Mouse (Mus musculus) MEL (cell line): ENCODE measurements around the gene Adamts7. TPM values are rescaled to one million over a fixed set of nuclear protein-coding genes. Genes with fewer than 3 reads are reported as not detected.

Experiments used
- DNase-seq: peaks from one replicate; pipeline ENCODE4 v3.0.0; 2011; ENCODE audit warnings: low read depth, low spot score
- H3K27ac ChIP-seq: 2 replicates; pipeline ENCODE4 v1.5.1; 2012; ENCODE audit warnings: low read depth, mild to moderate bottlenecking, control low read depth, low read length, moderate library complexity; ENCODE audit not compliant: control insufficient read depth
- H3K27me3 ChIP-seq, 2 experiments: fragments of 150-350 bp in 1 of 2; sonication (generic) in 1 of 2; 2 replicates each; pipeline ENCODE4 v1.6.1; 2012; ENCODE audit warnings: low read length in 2 of 2, mild to moderate bottlenecking in 2 of 2, improper control_type of control experiment in 1 of 2, moderate library complexity in 1 of 2; ENCODE audit not compliant: insufficient read depth in 2 of 2, control insufficient read depth in 1 of 2
- H3K36me3 ChIP-seq, 2 experiments: 2 replicates each; pipeline ENCODE4 v1.6.1; 2012 to 2014; ENCODE audit warnings: low read length in 2 of 2, improper control_type of control experiment in 1 of 2, inconsistent platforms in 1 of 2, mild to moderate bottlenecking in 1 of 2; ENCODE audit not compliant: insufficient read depth in 2 of 2, control insufficient read depth in 1 of 2
- H3K4me1 ChIP-seq, 2 experiments: fragments of 150-350 bp in 1 of 2; sonication (generic) in 1 of 2; 2 replicates each; pipeline ENCODE4 v1.6.1; 2012; ENCODE audit warnings: low read length in 2 of 2, improper control_type of control experiment in 1 of 2, mild to moderate bottlenecking in 1 of 2; ENCODE audit not compliant: insufficient read depth in 2 of 2, control insufficient read depth in 1 of 2
- H3K4me3 ChIP-seq, 2 experiments: fragments of 150-350 bp in 1 of 2; sonication (generic) in 1 of 2; 2 replicates each; pipeline ENCODE4 v1.5.1; 2012; ENCODE audit warnings: low read depth in 2 of 2, low read length in 2 of 2, mild to moderate bottlenecking in 2 of 2, moderate library complexity in 2 of 2, control low read depth in 1 of 2, improper control_type of control experiment in 1 of 2; ENCODE audit not compliant: control insufficient read depth in 1 of 2, insufficient read depth in 1 of 2
- H3K79me2 ChIP-seq: 2 replicates; pipeline ENCODE4 v1.6.1; 2012; ENCODE audit warnings: mild to moderate bottlenecking, low read length, moderate library complexity; ENCODE audit not compliant: control insufficient read depth, poor library complexity, insufficient read depth
- H3K9ac ChIP-seq: 2 replicates; pipeline ENCODE4 v1.6.1; 2012; ENCODE audit warnings: low read depth, mild to moderate bottlenecking, control low read depth, low read length, moderate library complexity; ENCODE audit not compliant: control insufficient read depth, poor library complexity, severe bottlenecking
- H3K9me3 ChIP-seq: fragments of 150-350 bp; sonication (generic); replicated peaks from 2 replicates; pipeline ENCODE4 v1.6.1; 2012; ENCODE audit warnings: mild to moderate bottlenecking, low read length, improper control_type of control experiment, moderate library complexity; ENCODE audit not compliant: insufficient read depth
- BHLHE40 ChIP-seq: IDR thresholded peaks from 2 replicates; pipeline ENCODE4 v1.6.1; 2012; ENCODE audit warnings: low read depth, mild to moderate bottlenecking, inconsistent platforms, low read length, improper control_type of control experiment, borderline replicate concordance
- CHD1 ChIP-seq: IDR thresholded peaks from 2 replicates; pipeline ENCODE4 v1.6.1; 2012; ENCODE audit warnings: low read depth, mild to moderate bottlenecking, inconsistent platforms, low read length, improper control_type of control experiment
- CHD2 ChIP-seq: IDR thresholded peaks from 2 replicates; pipeline ENCODE4 v1.6.1; 2011; ENCODE audit warnings: low read length, improper control_type of control experiment
- CTCF ChIP-seq, 3 experiments: IDR thresholded peaks in 2 of 3; conservative IDR thresholded peaks in 1 of 3; 2 replicates each; pipeline ENCODE4 v1.5.1; 2011 to 2012; ENCODE audit warnings: low read length in 3 of 3, low read depth in 2 of 3, mild to moderate bottlenecking in 2 of 3, improper control_type of control experiment in 1 of 3, inconsistent platforms in 1 of 3, mixed read lengths in 1 of 3, moderate library complexity in 1 of 3; ENCODE audit not compliant: control insufficient read depth in 1 of 3, insufficient read depth in 1 of 3, poor library complexity in 1 of 3, severe bottlenecking in 1 of 3
- E2F4 ChIP-seq: IDR thresholded peaks from 2 replicates; pipeline ENCODE4 v1.6.1; 2011; ENCODE audit warnings: low read depth, low read length, improper control_type of control experiment, borderline replicate concordance
- EP300 ChIP-seq, 2 experiments: IDR thresholded peaks; 2 replicates each; pipeline ENCODE4 v1.6.1; 2011; ENCODE audit warnings: improper control_type of control experiment in 2 of 2, low read length in 2 of 2, low read depth in 1 of 2, mild to moderate bottlenecking in 1 of 2
- ETS1 ChIP-seq: IDR thresholded peaks from 2 replicates; pipeline ENCODE4 v1.6.1; 2012; ENCODE audit warnings: low read depth, mild to moderate bottlenecking, inconsistent platforms, low read length, improper control_type of control experiment, moderate library complexity
- GABPA ChIP-seq: IDR thresholded peaks from 2 replicates; pipeline ENCODE4 v1.6.1; 2012; ENCODE audit warnings: low read depth, mild to moderate bottlenecking, inconsistent platforms, low read length, improper control_type of control experiment, moderate library complexity
- GATA1 ChIP-seq: IDR thresholded peaks from 2 replicates; pipeline ENCODE4 v1.6.1; 2011; ENCODE audit warnings: low read depth, low read length, improper control_type of control experiment
- HCFC1 ChIP-seq: IDR thresholded peaks from 2 replicates; pipeline ENCODE4 v1.6.1; 2012; ENCODE audit warnings: low read depth, mild to moderate bottlenecking, inconsistent platforms, low read length, improper control_type of control experiment, moderate library complexity
- MAZ ChIP-seq: IDR thresholded peaks from 2 replicates; pipeline ENCODE4 v1.6.1; 2012; ENCODE audit warnings: low read depth, mild to moderate bottlenecking, inconsistent platforms, low read length, improper control_type of control experiment
- MEF2A ChIP-seq: IDR thresholded peaks from 2 replicates; pipeline ENCODE4 v1.6.1; 2014; ENCODE audit warnings: low read depth, mild to moderate bottlenecking, inconsistent platforms, low read length, improper control_type of control experiment; ENCODE audit not compliant: poor library complexity, insufficient replicate concordance, severe bottlenecking; ENCODE audit errors: extremely low read depth
- MYB ChIP-seq: IDR thresholded peaks from 2 replicates; pipeline ENCODE4 v1.6.1; 2011; ENCODE audit warnings: mild to moderate bottlenecking, low read depth, low read length, improper control_type of control experiment
- NELFE ChIP-seq: IDR thresholded peaks from 2 replicates; pipeline ENCODE4 v1.6.1; 2011; ENCODE audit warnings: low read depth, low read length, improper control_type of control experiment
- NRF1 ChIP-seq: IDR thresholded peaks from 2 replicates; pipeline ENCODE4 v1.6.1; 2014; ENCODE audit warnings: low read depth, mild to moderate bottlenecking, inconsistent platforms, low read length, improper control_type of control experiment, moderate library complexity; ENCODE audit not compliant: poor library complexity, insufficient read depth, severe bottlenecking
- POLR2A ChIP-seq, 2 experiments: IDR thresholded peaks; 2 replicates each; pipeline ENCODE4 v1.6.1; 2011 to 2012; ENCODE audit warnings: low read length in 2 of 2, mild to moderate bottlenecking in 2 of 2, control low read depth in 1 of 2, improper control_type of control experiment in 1 of 2, low read depth in 1 of 2, moderate library complexity in 1 of 2; ENCODE audit not compliant: control insufficient read depth in 1 of 2, insufficient read depth in 1 of 2, poor library complexity in 1 of 2
- POLR2AphosphoS5 ChIP-seq: IDR thresholded peaks from 2 replicates; pipeline ENCODE4 v1.6.1; 2012; ENCODE audit warnings: low read depth, borderline replicate concordance, mild to moderate bottlenecking, inconsistent platforms, low read length, moderate library complexity, mixed read lengths
- RAD21 ChIP-seq: IDR thresholded peaks from 2 replicates; pipeline ENCODE4 v1.6.1; 2011; ENCODE audit warnings: mild to moderate bottlenecking, low read depth, low read length, improper control_type of control experiment
- RCOR1 ChIP-seq: IDR thresholded peaks from 2 replicates; pipeline ENCODE4 v1.6.1; 2012; ENCODE audit warnings: low read depth, mild to moderate bottlenecking, inconsistent platforms, low read length, improper control_type of control experiment
- TAL1 ChIP-seq: IDR thresholded peaks from 2 replicates; pipeline ENCODE4 v1.6.1; 2012; ENCODE audit warnings: mild to moderate bottlenecking, inconsistent platforms, low read length, moderate library complexity, mixed read lengths
- UBTF ChIP-seq: IDR thresholded peaks from 2 replicates; pipeline ENCODE4 v1.6.1; 2012; ENCODE audit warnings: low read depth, mild to moderate bottlenecking, inconsistent platforms, low read length, improper control_type of control experiment, moderate library complexity, borderline replicate concordance; ENCODE audit not compliant: insufficient read depth
- USF1 ChIP-seq: IDR thresholded peaks from 2 replicates; pipeline ENCODE4 v1.6.1; 2014; ENCODE audit warnings: low read depth, mild to moderate bottlenecking, inconsistent platforms, low read length, improper control_type of control experiment, moderate library complexity
- USF2 ChIP-seq, 2 experiments: IDR thresholded peaks; 2 replicates each; pipeline ENCODE4 v1.6.1; 2011 to 2012; ENCODE audit warnings: improper control_type of control experiment in 2 of 2, low read length in 2 of 2, borderline replicate concordance in 1 of 2, inconsistent platforms in 1 of 2, low read depth in 1 of 2, mild to moderate bottlenecking in 1 of 2; ENCODE audit not compliant: insufficient read depth in 1 of 2
- ZNF384 ChIP-seq: IDR thresholded peaks from 2 replicates; pipeline ENCODE4 v1.6.1; 2012; ENCODE audit warnings: low read depth, mild to moderate bottlenecking, inconsistent platforms, low read length, improper control_type of control experiment
- polyA plus RNA-seq, 2 experiments: library from polyadenylated mRNA; stranded (reverse) in 1 of 2; unstranded in 1 of 2; fragments of >175 nt in 1 of 2; fragments of >200 nt in 1 of 2; gene quantifications; 2 replicates each; pipeline versions ENCODE4 v1.2.1 to v1.2.4; 2012; ENCODE audit warnings: low replicate concordance in 2 of 2, low read depth in 1 of 2; ENCODE audit not compliant: insufficient read length in 2 of 2, insufficient read depth in 1 of 2, missing spikeins in 1 of 2
- total RNA-seq: library from RNA; depleted of rRNA; stranded (reverse); fragments of 300-350 nt; gene quantifications from 2 replicates; pipeline ENCODE4 v1.2.3, GENCODE M21; 2012

The Adamts7 gene
- total and polyA plus RNA-seq, 3 experiments = 0.03 TPM; not detected in 2

DNA sequence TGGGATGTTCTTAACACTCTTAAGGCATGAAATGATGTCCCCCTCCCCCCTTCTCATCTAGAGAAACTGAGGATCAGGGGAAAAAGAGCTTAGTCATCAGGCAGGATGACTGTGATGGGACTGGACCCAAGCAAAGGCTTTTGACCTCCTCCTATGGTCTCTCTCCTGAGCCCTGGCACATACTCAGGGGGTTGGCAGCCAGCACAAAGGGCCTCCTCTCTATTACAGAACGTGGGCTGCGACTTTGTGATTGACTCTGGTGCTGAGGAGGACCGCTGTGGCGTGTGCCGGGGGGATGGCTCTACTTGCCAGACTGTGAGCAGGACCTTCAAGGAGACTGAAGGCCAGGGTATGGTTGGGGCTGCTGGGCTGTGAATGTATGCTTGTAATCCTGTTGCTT, 26.5 kb downstream of the Adamts7 start:
- Histone ChIP-seq H3K79me2 (no peaks in the 10 kb centered on the region), H3K4me3 (no peak overlapping the region), H3K9ac (no peak overlapping the region), H3K9me3 (no peaks in the 10 kb centered on the region), H3K4me1 (no peaks in the 10 kb centered on the region), H3K27ac (no peak overlapping the region), H3K36me3 (no peaks in the 10 kb centered on the region), H3K27me3 (no peaks in the 10 kb centered on the region)
- TF ChIP-seq CHD1 = no peak
- TF ChIP-seq RCOR1 = no peak
- TF ChIP-seq BHLHE40 = no peak
- TF ChIP-seq CHD2 = no peak
- no peak for TF ChIP-seq ETS1
- no peak for TF ChIP-seq RAD21
- no peak for TF ChIP-seq ZNF384
- TF ChIP-seq USF1 = no peak
- TF ChIP-seq MEF2A = no peak
- TF ChIP-seq E2F4 = no peak
- no peak for DNase-seq

DNA sequence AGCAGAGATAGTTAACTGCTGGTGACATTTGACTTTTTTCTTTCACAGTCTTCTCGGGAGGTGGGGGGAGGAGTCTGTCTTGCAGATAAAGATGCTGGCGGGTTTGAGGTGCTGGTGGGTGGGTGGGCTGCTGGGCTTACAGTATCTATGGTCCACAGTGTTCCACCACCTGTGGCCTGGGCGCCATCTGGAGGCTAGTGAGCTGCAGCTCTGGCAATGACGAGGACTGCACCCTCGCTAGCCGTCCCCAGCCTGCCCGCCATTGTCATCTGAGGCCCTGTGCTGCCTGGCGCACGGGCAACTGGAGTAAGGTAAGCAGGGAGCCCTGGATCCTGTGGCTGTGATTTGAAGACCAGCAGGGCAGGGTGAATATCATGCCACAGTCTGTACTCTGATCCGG, 32.1 kb downstream of the Adamts7 start:
- TF ChIP-seq BHLHE40 (no peak), NELFE (no peak), GABPA (no peak)
- Histone ChIP-seq H3K36me3 (no peaks in the 10 kb centered on the region), H3K4me3 (no peak overlapping the region), H3K4me1 (no peaks in the 10 kb centered on the region), H3K27me3 (no peaks in the 10 kb centered on the region), H3K27ac (no peak overlapping the region), H3K79me2 (no peaks in the 10 kb centered on the region), H3K9me3 (no peaks in the 10 kb centered on the region), H3K9ac (no peak overlapping the region)
- no peak for DNase-seq

DNA sequence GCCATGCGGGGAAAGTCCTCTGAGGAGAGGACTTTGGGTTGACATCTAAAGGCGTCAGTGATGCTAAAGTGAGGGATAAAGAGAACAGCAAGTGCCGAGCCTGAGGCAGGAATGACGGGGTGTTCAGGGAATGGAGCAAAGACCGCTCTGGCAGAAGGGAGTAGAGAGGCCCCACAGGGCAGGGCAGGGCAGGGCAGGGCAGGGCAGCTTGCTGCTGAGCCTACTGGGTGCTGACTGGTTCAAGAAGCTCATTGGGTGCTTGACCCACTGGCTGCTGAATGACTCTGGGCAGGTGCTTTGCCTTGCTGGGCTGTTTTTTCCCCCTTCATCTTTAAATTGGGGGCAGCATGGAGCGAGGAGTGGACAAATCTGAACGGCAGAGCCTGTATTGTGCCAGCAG, 33.4 kb downstream of the Adamts7 start:
- Histone ChIP-seq H3K27me3 (no peaks in the 10 kb centered on the region), H3K4me1 (no peaks in the 10 kb centered on the region), H3K27ac (no peak overlapping the region), H3K79me2 (no peaks in the 10 kb centered on the region), H3K9ac (no peak overlapping the region), H3K4me3 (no peak overlapping the region), H3K36me3 (no peaks in the 10 kb centered on the region), H3K9me3 (no peaks in the 10 kb centered on the region)
- no peak for DNase-seq
- TF ChIP-seq NRF1 (no peak), POLR2AphosphoS5 (no peak), HCFC1 (no peak), CTCF (IDR thresholded peaks at IDR 0.05 in 2 of 3, conservative IDR thresholded peaks at IDR 0.05 in 1 of 3; ENCODE audit: control insufficient read depth in 1 of 3, insufficient read depth in 1 of 3, low read depth in 2 of 3, low read length in 3 of 3, poor library complexity in 1 of 3, severe bottlenecking in 1 of 3) (no peak), POLR2A (IDR thresholded peaks at IDR 0.05; ENCODE audit: control insufficient read depth in 1 of 2, insufficient read depth in 1 of 2, low read depth in 1 of 2, low read length in 2 of 2, poor library complexity in 1 of 2) (no peak), GABPA (no peak), UBTF (no peak), NELFE (no peak), RAD21 (no peak), MEF2A (no peak), MAZ (no peak), TAL1 (no peak), EP300 (IDR thresholded peaks at IDR 0.05; ENCODE audit: low read depth in 1 of 2, low read length in 2 of 2) (no peak), MYB (no peak), E2F4 (no peak), GATA1 (no peak), USF2 (IDR thresholded peaks at IDR 0.05; ENCODE audit: borderline replicate concordance in 1 of 2, insufficient read depth in 1 of 2, low read depth in 1 of 2, low read length in 2 of 2) (no peak), ZNF384 (no peak)
